Mouse (Mus musculus) erythroid progenitor cell, adult 5-6 weeks (primary cell): ENCODE results near the gene Hgf. TPM values are rescaled to one million over a fixed set of nuclear protein-coding genes. Genes with fewer than 3 reads are reported as not detected.

Source experiments
- total RNA-seq, 2 experiments: library from RNA; stranded (forward) in 1 of 2; stranded (reverse) in 1 of 2; fragments of 150-400 nt in 1 of 2; fragments of 186-747, 209-891 nt in 1 of 2; gene quantifications; 2 replicates each; pipeline versions ENCODE4 v1.2.3 to v1.2.4; 2015 to 2017; ENCODE audit warnings: low replicate concordance in 2 of 2

Gene Hgf
- total RNA-seq, 2 experiments from 2014 or later: 1.1 to 8.4 TPM

Other genes with a start within 250 kb of the Hgf start
- not detected in 2 replicates for gene Gm28710, start 238.3 kb downstream of the Hgf start, total RNA-seq (2015; ENCODE audit: low replicate concordance)
- gene Gm28710, start 238.3 kb downstream of the Hgf start, total RNA-seq (2017; ENCODE audit: low replicate concordance): not detected in 2 replicates